Mouse (Mus musculus): ENCODE results near the gene Emc9. TPM values are rescaled to one million over a fixed set of nuclear protein-coding genes. Genes with fewer than 3 reads are reported as not detected.

The Emc9 gene
- polyA plus RNA-seq, 1 experiment = 3.5 TPM

- no peak for TF ChIP-seq GATA1 (IDR thresholded peaks at IDR 0.05; ENCODE audit: low read length)
- Histone ChIP-seq H3K9me3 (ENCODE audit: control insufficient read depth, low read length) (no peaks in the 10 kb centered on the region), H3K4me3 (replicated peaks) (no peak overlapping the region), H3K4me1 (ENCODE audit: control insufficient read depth) (peaks cover 13% of the 10 kb centered on the region), H3K27me3 (ENCODE audit: control insufficient read depth) (no peaks in the 10 kb centered on the region), H3K36me3 (ENCODE audit: control insufficient read depth) (peaks cover 50% of the 10 kb centered on the region)
These were observed 14.5 kb downstream of the Emc9 start for GRCm38 (mm10) chr14:55570588-55570987.

GRCm38 (mm10) chr14:55567496-55567895 lies 17.6 kb downstream of the Emc9 start:
- no peaks in the 10 kb centered on the region for H3K27me3 ChIP-seq (ENCODE audit: control insufficient read depth)
- TF ChIP-seq TAL1 (IDR thresholded peaks at IDR 0.05; ENCODE audit: low read length) (no peak), GATA1 (IDR thresholded peaks at IDR 0.05; ENCODE audit: low read length) (no peak)
- no peaks in the 10 kb centered on the region for H3K9me3 ChIP-seq (ENCODE audit: control insufficient read depth, low read length)
- no peak overlapping the region for H3K4me3 ChIP-seq (replicated peaks)
- H3K36me3 ChIP-seq (ENCODE audit: control insufficient read depth) = peaks cover 81% of the 10 kb centered on the region
- H3K4me1 ChIP-seq (ENCODE audit: control insufficient read depth) = peaks cover 21% of the 10 kb centered on the region

- no peaks in the 10 kb centered on the region for H3K27me3 ChIP-seq (ENCODE audit: control insufficient read depth)
- TF ChIP-seq GATA1 (IDR thresholded peaks at IDR 0.05; ENCODE audit: low read length) (no peak), TAL1 (IDR thresholded peaks at IDR 0.05; ENCODE audit: low read length) (no peak)
- H3K4me3 ChIP-seq (replicated peaks) = no peak overlapping the region
- peaks cover 93% of the 10 kb centered on the region for H3K36me3 ChIP-seq (ENCODE audit: control insufficient read depth)
- H3K4me1 ChIP-seq (ENCODE audit: control insufficient read depth) = peaks cover 26% of the 10 kb centered on the region
- no peaks in the 10 kb centered on the region for H3K9me3 ChIP-seq (ENCODE audit: control insufficient read depth, low read length)
These were observed 19.4 kb downstream of the Emc9 start for GRCm38 (mm10) chr14:55565748-55566147.

- Histone ChIP-seq H3K27me3 (ENCODE audit: control insufficient read depth) (no peaks in the 10 kb centered on the region), H3K36me3 (ENCODE audit: control insufficient read depth) (peaks cover 70% of the 10 kb centered on the region), H3K4me3 (replicated peaks) (no peak overlapping the region), H3K9me3 (ENCODE audit: control insufficient read depth, low read length) (no peaks in the 10 kb centered on the region), H3K4me1 (ENCODE audit: control insufficient read depth) (peaks cover 38% of the 10 kb centered on the region)
- TF ChIP-seq TAL1 (IDR thresholded peaks at IDR 0.05; ENCODE audit: low read length) (no peak), GATA1 (IDR thresholded peaks at IDR 0.05; ENCODE audit: low read length) (no peak)
These were observed 21.9 kb downstream of the Emc9 start for GRCm38 (mm10) chr14:55563249-55563648.

- H3K9me3 ChIP-seq (ENCODE audit: control insufficient read depth, low read length) = no peaks in the 10 kb centered on the region
- peaks cover 52% of the 10 kb centered on the region for H3K4me1 ChIP-seq (ENCODE audit: control insufficient read depth)
- no peaks in the 10 kb centered on the region for H3K27me3 ChIP-seq (ENCODE audit: control insufficient read depth)
- peaks cover 57% of the 10 kb centered on the region for H3K36me3 ChIP-seq (ENCODE audit: control insufficient read depth)
- peak overlapping the region; percentile 68 for H3K4me3 ChIP-seq (replicated peaks)
- TF ChIP-seq TAL1 (IDR thresholded peaks at IDR 0.05; ENCODE audit: low read length) (no peak), GATA1 (IDR thresholded peaks at IDR 0.05; ENCODE audit: low read length) (no peak)
These were observed 23.2 kb downstream of the Emc9 start for GRCm38 (mm10) chr14:55561860-55562259.

GRCm38 (mm10) chr14:55560202-55561073 lies 24.7 kb downstream of the Emc9 start, which contains the start of gene A730061H03Rik:
A730061H03Rik (minus strand) TSS chr14:55560406.
- Histone ChIP-seq H3K4me3 (replicated peaks) (peak within 1 kb of the TSS; percentile 68), H3K27me3 (ENCODE audit: control insufficient read depth) (no peaks in the 10 kb centered on the region), H3K4me1 (ENCODE audit: control insufficient read depth) (peaks cover 65% of the 10 kb centered on the region), H3K36me3 (ENCODE audit: control insufficient read depth) (peaks cover 42% of the 10 kb centered on the region), H3K9me3 (ENCODE audit: control insufficient read depth, low read length) (peaks cover 2% of the 10 kb centered on the region; the same call in 1 of the 2 replicates)
- TF ChIP-seq TAL1 (IDR thresholded peaks at IDR 0.05; ENCODE audit: low read length) (no peak), GATA1 (IDR thresholded peaks at IDR 0.05; ENCODE audit: low read length) (peak; percentile 50)

- H3K4me1 ChIP-seq (ENCODE audit: control insufficient read depth) = peaks cover 69% of the 10 kb centered on the region
These were observed 25.3 kb downstream of the Emc9 start, which contains the start of gene Dcaf11 for GRCm38 (mm10) chr14:55559799-55560201. Dcaf11 (plus strand) TSS chr14:55560006.

GRCm38 (mm10) chr14:55558740-55559448 lies 26.2 kb downstream of the Emc9 start:
- Histone ChIP-seq H3K4me1 (ENCODE audit: control insufficient read depth) (peaks cover 78% of the 10 kb centered on the region), H3K4me3 (replicated peaks) (peak overlapping the region; percentile 68)

More at GRCm38 (mm10) chr14:55559799-55560201, 25.3 kb downstream of the Emc9 start, which contains the start of gene Dcaf11:
- TF ChIP-seq GATA1 (IDR thresholded peaks at IDR 0.05; ENCODE audit: low read length) (no peak), TAL1 (IDR thresholded peaks at IDR 0.05; ENCODE audit: low read length) (no peak)
- Histone ChIP-seq H3K9me3 (ENCODE audit: control insufficient read depth, low read length) (peaks cover 2% of the 10 kb centered on the region; the same call in 1 of the 2 replicates), H3K27me3 (ENCODE audit: control insufficient read depth) (no peaks in the 10 kb centered on the region), H3K36me3 (ENCODE audit: control insufficient read depth) (peaks cover 36% of the 10 kb centered on the region), H3K4me3 (replicated peaks) (peak within 1 kb of the TSS; percentile 68)

GRCm38 (mm10) chr14:55557587-55557986 lies 27.5 kb downstream of the Emc9 start:
- Histone ChIP-seq H3K36me3 (ENCODE audit: control insufficient read depth) (peaks cover 14% of the 10 kb centered on the region), H3K27me3 (ENCODE audit: control insufficient read depth) (no peaks in the 10 kb centered on the region), H3K4me1 (ENCODE audit: control insufficient read depth) (peaks cover 77% of the 10 kb centered on the region), H3K4me3 (replicated peaks) (no peak overlapping the region), H3K9me3 (ENCODE audit: control insufficient read depth, low read length) (peaks cover 2% of the 10 kb centered on the region; the same call in 1 of the 2 replicates)
- TF ChIP-seq TAL1 (IDR thresholded peaks at IDR 0.05; ENCODE audit: low read length) = no peak

More at GRCm38 (mm10) chr14:55558740-55559448, 26.2 kb downstream of the Emc9 start:
- H3K27me3 ChIP-seq (ENCODE audit: control insufficient read depth) = no peaks in the 10 kb centered on the region
- peak; percentile 68 for TF ChIP-seq GATA1 (IDR thresholded peaks at IDR 0.05; ENCODE audit: low read length)
- TF ChIP-seq TAL1 (IDR thresholded peaks at IDR 0.05; ENCODE audit: low read length) = peak; percentile 68
- peaks cover 27% of the 10 kb centered on the region for H3K36me3 ChIP-seq (ENCODE audit: control insufficient read depth)
- H3K9me3 ChIP-seq (ENCODE audit: control insufficient read depth, low read length) = peaks cover 2% of the 10 kb centered on the region; the same call in 1 of the 2 replicates

Data from erythroblast, embryonic 14.5 days (primary cell).